Mouse (Mus musculus): Measurements from ENCODE around the gene Vmn1r210. TPM values are rescaled to one million over a fixed set of nuclear protein-coding genes. Genes with fewer than 3 reads are reported as not detected.
"Not testable (repeated sequence)": the region's sequence is repeated elsewhere in the genome, so short reads cannot be mapped to it uniquely, and the experiment has no call there.

Gene Vmn1r210
- polyA plus RNA-seq (2012; rRNA removed) (not detected in 2 replicates), polyA plus RNA-seq (2014; fragmentation: Nextera tagmentation; extraction: Ambion mirVana) (not detected in 2 replicates)

DNA sequence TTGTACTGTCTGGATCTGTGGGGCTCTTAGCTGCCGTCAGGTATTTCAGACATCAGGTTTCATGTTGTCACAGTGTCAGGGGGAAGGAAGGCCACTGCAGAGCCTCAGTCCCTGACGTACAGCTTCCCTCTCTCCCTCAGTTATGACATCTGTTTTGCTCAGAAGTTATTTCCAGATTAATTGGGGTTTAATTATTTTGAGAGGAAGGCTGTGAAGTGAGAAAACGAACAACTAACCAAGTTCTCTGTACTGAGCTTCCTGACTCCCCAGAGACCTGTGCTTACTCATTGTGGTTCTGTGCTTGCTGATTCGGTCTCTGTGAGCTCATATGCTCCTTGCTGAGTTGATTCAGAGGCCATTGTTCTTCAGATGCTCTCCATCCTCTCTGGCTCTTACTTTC, at the start of gene Vmn1r210:
Vmn1r210 (minus strand) TSS at position 101 of the 400 bp plus-strand sequence.
- DNase-seq (ENCODE audit: low spot score) (no peak), ATAC-seq (ENCODE audit: low FRiP score, low read depth) (no peak)
- H3K27ac ChIP-seq (replicated peaks; ENCODE audit: low read depth, low read length): no peak within 1 kb of the TSS
- H3K9me3 ChIP-seq (ENCODE audit: control insufficient read depth, low read length): no peaks in the 10 kb centered on the region
- no peaks in the 10 kb centered on the region for H3K4me1 ChIP-seq (ENCODE audit: control insufficient read depth, insufficient read depth, low read length)
- no peak within 1 kb of the TSS for H3K4me2 ChIP-seq (replicated peaks; ENCODE audit: low read depth, low read length, severe bottlenecking)
- no peak for TF ChIP-seq POLR2A (IDR thresholded peaks at IDR 0.05; ENCODE audit: borderline replicate concordance, extremely low read depth, insufficient read depth, insufficient read length)
- no peak within 1 kb of the TSS for H3K9ac ChIP-seq (ENCODE audit: low read depth, low read length, severe bottlenecking)
- no peak within 1 kb of the TSS for H3K4me3 ChIP-seq (replicated peaks; ENCODE audit: low read length)
- H3K36me3 ChIP-seq (ENCODE audit: control insufficient read depth, insufficient read depth, low read length): no peaks in the 10 kb centered on the region
- WGBS: 59% methylated on average over 4 of the region's 4 CpGs
- no peaks in the 10 kb centered on the region for H3K27me3 ChIP-seq (ENCODE audit: control insufficient read depth, insufficient read depth, low read length)

DNA sequence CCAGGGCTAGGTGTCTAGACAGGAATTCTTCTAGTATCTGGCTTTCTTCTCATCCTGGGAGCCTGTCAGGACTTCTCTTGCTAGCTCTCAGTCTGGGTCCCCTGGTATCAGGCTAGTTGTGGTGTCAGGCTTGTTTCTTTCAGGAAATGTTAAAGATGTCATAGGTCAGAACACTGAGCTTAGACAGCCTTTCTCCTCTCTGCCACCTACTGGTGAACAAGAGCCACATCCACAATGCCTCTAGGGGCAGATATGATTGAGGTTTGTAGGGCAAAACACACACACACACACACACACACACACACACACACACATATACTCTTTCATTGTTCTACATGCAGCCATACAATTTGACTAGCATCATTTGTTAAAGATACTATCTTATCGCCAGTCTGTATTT, 48.1 kb upstream of the Vmn1r210 start:
- no peaks in the 10 kb centered on the region for H3K4me1 ChIP-seq (ENCODE audit: control insufficient read depth, insufficient read depth, low read length)
- WGBS: 94% methylated on average over 1 of the region's 1 CpGs
- H3K9ac ChIP-seq (ENCODE audit: low read depth, low read length, severe bottlenecking): no peak overlapping the region
- no peak overlapping the region for H3K4me3 ChIP-seq (replicated peaks; ENCODE audit: low read length)
- ATAC-seq (ENCODE audit: low FRiP score, low read depth) (no peak), DNase-seq (ENCODE audit: low spot score) (no peak)
- no peaks in the 10 kb centered on the region for H3K27me3 ChIP-seq (ENCODE audit: control insufficient read depth, insufficient read depth, low read length)
- no peak for TF ChIP-seq POLR2A (IDR thresholded peaks at IDR 0.05; ENCODE audit: borderline replicate concordance, extremely low read depth, insufficient read depth, insufficient read length)
- H3K9me3 ChIP-seq (ENCODE audit: control insufficient read depth, low read length): no peaks in the 10 kb centered on the region
- no peak overlapping the region for H3K27ac ChIP-seq (replicated peaks; ENCODE audit: low read depth, low read length)
- H3K36me3 ChIP-seq (ENCODE audit: control insufficient read depth, insufficient read depth, low read length): no peaks in the 10 kb centered on the region
- H3K4me2 ChIP-seq (replicated peaks; ENCODE audit: low read depth, low read length, severe bottlenecking): no peak overlapping the region

DNA sequence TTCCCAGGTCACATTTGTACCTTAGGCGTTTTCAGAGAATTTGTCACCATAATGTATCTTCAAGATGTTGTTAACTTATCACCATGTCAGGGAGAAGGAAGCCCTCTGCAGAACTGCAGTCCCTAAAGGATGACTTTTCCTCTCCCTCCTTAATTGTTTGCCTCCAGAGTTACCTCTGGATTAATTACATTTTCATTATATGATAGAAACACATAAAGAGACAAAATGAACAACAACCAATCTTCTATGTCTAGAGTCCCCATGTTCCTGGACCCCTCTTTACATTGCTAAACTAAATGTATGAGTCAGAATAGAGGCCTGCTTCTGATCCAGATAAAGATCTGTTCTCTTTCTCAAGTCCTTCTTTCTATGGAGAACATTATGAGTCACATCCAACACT, 26.3 kb upstream of the Vmn1r210 start, which contains the start of gene Vmn1r211:
Vmn1r211 (minus strand) TSS at position 101 of the 400 bp plus-strand sequence.
- no peak for TF ChIP-seq POLR2A (IDR thresholded peaks at IDR 0.05; ENCODE audit: borderline replicate concordance, extremely low read depth, insufficient read depth, insufficient read length)
- no peaks in the 10 kb centered on the region for H3K27me3 ChIP-seq (ENCODE audit: control insufficient read depth, insufficient read depth, low read length)
- H3K4me1 ChIP-seq (ENCODE audit: control insufficient read depth, insufficient read depth, low read length): no peaks in the 10 kb centered on the region
- no peak within 1 kb of the TSS for H3K27ac ChIP-seq (replicated peaks; ENCODE audit: low read depth, low read length)
- no peaks in the 10 kb centered on the region for H3K36me3 ChIP-seq (ENCODE audit: control insufficient read depth, insufficient read depth, low read length)
- H3K4me2 ChIP-seq (replicated peaks; ENCODE audit: low read depth, low read length, severe bottlenecking): no peak within 1 kb of the TSS
- WGBS: 62% methylated on average over 1 of the region's 1 CpGs
- no peak within 1 kb of the TSS for H3K9ac ChIP-seq (ENCODE audit: low read depth, low read length, severe bottlenecking)
- no peaks in the 10 kb centered on the region for H3K9me3 ChIP-seq (ENCODE audit: control insufficient read depth, low read length)
- no peak for ATAC-seq (ENCODE audit: low FRiP score, low read depth)
- no peak within 1 kb of the TSS for H3K4me3 ChIP-seq (replicated peaks; ENCODE audit: low read length)
- no peak for DNase-seq (ENCODE audit: low spot score)

DNA sequence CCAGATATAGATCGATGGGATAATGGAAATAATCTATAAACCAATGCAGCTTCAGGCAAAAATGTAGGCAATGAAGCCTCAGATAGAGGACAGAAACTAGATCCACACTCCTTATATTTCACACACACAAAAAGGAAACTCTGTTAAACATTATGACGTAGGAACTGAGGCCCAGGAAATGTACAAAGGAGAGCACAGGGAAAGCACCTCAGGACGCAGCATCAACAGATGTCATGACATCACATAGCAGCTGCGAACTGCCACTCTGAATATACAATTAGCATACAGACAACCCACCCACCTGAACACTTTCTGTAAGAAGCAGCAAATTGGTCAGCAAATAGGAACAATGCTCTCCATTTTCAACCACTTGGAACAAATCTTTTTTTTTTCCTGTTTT, 23.6 kb upstream of the Vmn1r210 start:
- 76% methylated on average over 4 of the region's 4 CpGs for WGBS
- Histone ChIP-seq H3K9ac (ENCODE audit: low read depth, low read length, severe bottlenecking) (no peak overlapping the region), H3K27ac (replicated peaks; ENCODE audit: low read depth, low read length) (no peak overlapping the region), H3K4me3 (replicated peaks; ENCODE audit: low read length) (no peak overlapping the region), H3K4me2 (replicated peaks; ENCODE audit: low read depth, low read length, severe bottlenecking) (no peak overlapping the region), H3K9me3 (ENCODE audit: control insufficient read depth, low read length) (no peaks in the 10 kb centered on the region), H3K27me3 (ENCODE audit: control insufficient read depth, insufficient read depth, low read length) (no peaks in the 10 kb centered on the region), H3K36me3 (ENCODE audit: control insufficient read depth, insufficient read depth, low read length) (no peaks in the 10 kb centered on the region), H3K4me1 (ENCODE audit: control insufficient read depth, insufficient read depth, low read length) (no peaks in the 10 kb centered on the region)
- TF ChIP-seq POLR2A (IDR thresholded peaks at IDR 0.05; ENCODE audit: borderline replicate concordance, extremely low read depth, insufficient read depth, insufficient read length): no peak
- ATAC-seq (ENCODE audit: low FRiP score, low read depth) (no peak), DNase-seq (ENCODE audit: low spot score) (no peak)

DNA sequence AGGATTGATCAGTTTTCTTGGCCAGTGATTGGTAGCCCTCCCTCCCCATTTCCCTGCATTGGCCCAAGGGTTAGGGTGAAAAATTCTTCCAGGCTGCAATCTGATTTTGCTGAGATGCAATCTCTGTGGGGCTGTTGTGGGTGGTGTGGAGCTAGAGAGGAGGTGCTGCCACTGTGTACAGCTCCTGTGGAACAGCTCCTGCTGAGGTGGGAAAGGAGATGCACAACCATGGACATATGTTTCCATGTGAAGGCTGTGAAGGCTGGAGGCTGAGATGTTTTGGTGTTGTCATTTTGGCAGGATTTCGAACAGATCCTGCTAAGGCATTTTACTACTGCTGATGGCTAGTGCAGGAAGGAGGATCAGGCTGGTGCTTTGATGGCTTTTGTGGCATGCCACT, 15.7 kb upstream of the Vmn1r210 start:
- Histone ChIP-seq H3K36me3 (ENCODE audit: control insufficient read depth, insufficient read depth, low read length) (no peaks in the 10 kb centered on the region), H3K9me3 (ENCODE audit: control insufficient read depth, low read length) (no peaks in the 10 kb centered on the region), H3K27me3 (ENCODE audit: control insufficient read depth, insufficient read depth, low read length) (no peaks in the 10 kb centered on the region), H3K4me3 (replicated peaks; ENCODE audit: low read length) (no peak overlapping the region), H3K27ac (replicated peaks; ENCODE audit: low read depth, low read length) (no peak overlapping the region), H3K4me1 (ENCODE audit: control insufficient read depth, insufficient read depth, low read length) (no peaks in the 10 kb centered on the region), H3K9ac (ENCODE audit: low read depth, low read length, severe bottlenecking) (no peak overlapping the region), H3K4me2 (replicated peaks; ENCODE audit: low read depth, low read length, severe bottlenecking) (no peak overlapping the region)
- ATAC-seq (ENCODE audit: low FRiP score, low read depth) (no peak), DNase-seq (ENCODE audit: low spot score) (no peak)
- no peak for TF ChIP-seq POLR2A (IDR thresholded peaks at IDR 0.05; ENCODE audit: borderline replicate concordance, extremely low read depth, insufficient read depth, insufficient read length)
- 78% methylated on average over 1 of the region's 1 CpGs for WGBS

DNA sequence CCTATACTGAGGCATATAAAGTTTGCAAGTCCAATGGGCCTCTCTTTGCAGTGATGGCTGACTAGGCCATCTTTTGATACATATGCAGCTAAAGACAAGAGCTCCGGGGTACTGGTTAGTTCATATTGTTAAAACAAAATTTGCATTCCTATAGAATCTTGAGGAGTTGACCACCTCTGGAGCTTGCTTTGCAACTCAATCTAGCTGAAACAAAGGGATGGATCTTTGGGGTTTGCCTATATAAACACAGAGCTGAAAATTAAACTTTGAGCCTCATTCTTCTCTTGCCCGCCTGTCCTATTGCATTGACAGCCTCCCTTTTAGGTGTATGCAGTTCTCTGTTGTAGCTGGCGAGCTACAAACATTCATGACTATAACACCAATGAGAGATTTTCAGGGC, 13.2 kb upstream of the Vmn1r210 start:
- not testable (repeated sequence) for ATAC-seq (ENCODE audit: low FRiP score, low read depth); H3K9me3 ChIP-seq (ENCODE audit: control insufficient read depth, low read length); H3K4me3 ChIP-seq (replicated peaks; ENCODE audit: low read length); H3K9ac ChIP-seq (ENCODE audit: low read depth, low read length, severe bottlenecking); H3K27me3 ChIP-seq (ENCODE audit: control insufficient read depth, insufficient read depth, low read length); H3K4me1 ChIP-seq (ENCODE audit: control insufficient read depth, insufficient read depth, low read length); DNase-seq (ENCODE audit: low spot score); H3K27ac ChIP-seq (replicated peaks; ENCODE audit: low read depth, low read length); H3K4me2 ChIP-seq (replicated peaks; ENCODE audit: low read depth, low read length, severe bottlenecking); H3K36me3 ChIP-seq (ENCODE audit: control insufficient read depth, insufficient read depth, low read length)
- 75% methylated on average over 3 of the region's 3 CpGs for WGBS

DNA sequence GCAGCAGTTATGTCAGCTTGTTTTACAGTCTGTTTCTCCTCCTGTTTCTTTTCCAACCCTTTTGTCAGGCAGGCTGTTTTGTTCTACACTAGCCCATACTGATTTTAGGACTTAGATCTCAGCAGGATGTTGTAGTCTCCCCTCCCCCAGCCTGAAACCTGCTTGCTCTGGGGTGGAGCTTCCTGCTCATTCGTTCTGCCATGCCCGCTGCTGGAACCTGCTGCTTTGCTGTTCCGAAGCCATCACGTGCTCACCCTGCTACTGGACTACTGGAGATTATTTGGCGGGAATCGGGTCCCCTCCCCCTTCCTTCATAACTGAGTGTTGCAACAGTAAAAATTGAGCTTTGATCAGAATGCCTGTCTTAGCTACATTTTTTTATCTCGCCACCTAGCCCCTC, 1.8 kb downstream of the Vmn1r210 start:
- H3K27ac ChIP-seq (replicated peaks; ENCODE audit: low read depth, low read length); H3K4me3 ChIP-seq (replicated peaks; ENCODE audit: low read length); ATAC-seq (ENCODE audit: low FRiP score, low read depth); H3K9me3 ChIP-seq (ENCODE audit: control insufficient read depth, low read length); H3K4me1 ChIP-seq (ENCODE audit: control insufficient read depth, insufficient read depth, low read length); H3K27me3 ChIP-seq (ENCODE audit: control insufficient read depth, insufficient read depth, low read length); H3K4me2 ChIP-seq (replicated peaks; ENCODE audit: low read depth, low read length, severe bottlenecking); H3K36me3 ChIP-seq (ENCODE audit: control insufficient read depth, insufficient read depth, low read length); DNase-seq (ENCODE audit: low spot score); H3K9ac ChIP-seq (ENCODE audit: low read depth, low read length, severe bottlenecking): not testable (repeated sequence)
- 26% methylated on average over 7 of the region's 7 CpGs for WGBS

DNA sequence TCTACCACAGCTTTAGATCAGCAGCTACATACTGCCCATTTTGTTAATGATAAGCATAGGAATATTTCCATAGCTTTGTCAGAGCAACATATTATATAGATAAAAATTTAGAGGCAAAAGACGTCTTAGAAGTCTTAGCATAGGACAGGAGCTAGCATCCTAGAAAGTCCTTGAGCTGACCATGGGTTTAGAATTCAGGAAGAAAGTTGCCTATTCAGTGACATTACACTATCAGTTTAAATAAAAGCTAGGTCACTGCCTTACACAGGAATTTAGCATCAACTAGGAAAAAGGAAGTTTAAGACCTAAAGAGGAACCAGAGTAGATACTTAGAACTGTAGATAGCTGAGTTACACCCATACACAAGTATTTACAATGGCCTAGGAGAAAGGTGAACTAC, 9.5 kb downstream of the Vmn1r210 start:
- DNase-seq (ENCODE audit: low spot score); H3K9ac ChIP-seq (ENCODE audit: low read depth, low read length, severe bottlenecking): not testable (repeated sequence)
- 90% methylated on average over 1 of the region's 1 CpGs for WGBS

More for the DNA sequence above, 9.5 kb downstream of the Vmn1r210 start:
- H3K4me2 ChIP-seq (replicated peaks; ENCODE audit: low read depth, low read length, severe bottlenecking); H3K4me1 ChIP-seq (ENCODE audit: control insufficient read depth, insufficient read depth, low read length); H3K9me3 ChIP-seq (ENCODE audit: control insufficient read depth, low read length); H3K27ac ChIP-seq (replicated peaks; ENCODE audit: low read depth, low read length); H3K36me3 ChIP-seq (ENCODE audit: control insufficient read depth, insufficient read depth, low read length); H3K4me3 ChIP-seq (replicated peaks; ENCODE audit: low read length); ATAC-seq (ENCODE audit: low FRiP score, low read depth); H3K27me3 ChIP-seq (ENCODE audit: control insufficient read depth, insufficient read depth, low read length): not testable (repeated sequence)

Data from limb, embryonic 14.5 days (tissue).